Mouse (Mus musculus): ENCODE measurements around the gene Gm36028. TPM values are rescaled to one million over a fixed set of nuclear protein-coding genes. Genes with fewer than 3 reads are reported as not detected.

Gm36028 gene
- polyA plus RNA-seq, 1 experiment = not detected

DNA sequence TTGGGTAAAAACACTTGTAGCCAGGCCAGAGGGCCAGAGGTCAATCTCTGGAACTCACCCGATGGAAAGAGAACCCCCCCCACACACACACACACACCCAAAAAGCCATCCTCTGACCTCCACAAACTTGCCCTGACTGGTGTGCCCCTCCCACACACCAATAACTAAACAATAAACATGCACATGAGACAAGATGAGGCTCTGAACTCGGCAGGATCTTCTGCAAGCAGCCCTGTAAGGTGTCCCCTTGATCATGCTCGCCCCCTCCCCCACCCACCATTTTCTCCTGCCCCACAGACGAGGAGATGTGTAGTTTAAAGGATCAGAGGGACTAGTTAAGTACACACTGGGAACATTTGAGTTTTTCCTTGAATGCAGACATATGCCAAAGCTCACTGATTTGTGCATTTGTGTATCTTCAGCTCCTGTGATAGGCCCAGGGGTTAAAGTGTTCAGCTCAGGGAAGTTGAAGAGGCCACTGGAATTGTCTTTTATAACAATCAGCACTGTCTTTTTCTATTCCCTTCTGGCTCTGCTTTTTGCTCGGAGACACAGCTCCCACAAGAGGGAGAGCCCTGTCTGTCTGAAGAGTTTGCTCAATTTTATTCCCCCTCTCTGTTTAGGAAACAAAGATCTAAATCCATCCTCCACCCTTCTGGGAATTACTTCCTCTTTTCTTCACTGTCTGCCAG lies 47.1 kb downstream of the Gm36028 start:
- DNase-seq (ENCODE audit: low read depth, low spot score) = no peak
- WGBS = 21% methylated on average over 5 of the region's 5 CpGs

DNA sequence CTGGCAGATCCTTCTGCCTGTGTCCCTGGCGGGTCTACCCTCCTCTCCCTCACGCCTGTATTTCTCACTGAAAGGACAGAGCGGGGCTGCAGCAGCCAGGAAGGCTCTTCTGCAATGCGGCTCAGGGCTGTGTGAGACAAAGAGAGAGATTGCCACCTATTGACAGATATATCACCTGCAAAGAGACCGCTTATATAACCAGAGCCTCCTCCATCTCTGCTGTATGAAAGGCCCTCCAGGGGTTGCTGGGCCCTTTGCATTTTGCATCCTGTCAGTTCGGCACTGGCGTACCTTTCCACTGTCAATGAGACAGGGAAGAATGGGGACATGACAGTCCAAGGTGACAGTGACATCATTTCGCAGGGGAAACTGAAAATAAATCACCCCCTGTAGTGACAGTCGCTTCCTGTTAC lies 48.5 kb downstream of the Gm36028 start:
- no peak for DNase-seq (ENCODE audit: low read depth, low spot score)

DNA sequence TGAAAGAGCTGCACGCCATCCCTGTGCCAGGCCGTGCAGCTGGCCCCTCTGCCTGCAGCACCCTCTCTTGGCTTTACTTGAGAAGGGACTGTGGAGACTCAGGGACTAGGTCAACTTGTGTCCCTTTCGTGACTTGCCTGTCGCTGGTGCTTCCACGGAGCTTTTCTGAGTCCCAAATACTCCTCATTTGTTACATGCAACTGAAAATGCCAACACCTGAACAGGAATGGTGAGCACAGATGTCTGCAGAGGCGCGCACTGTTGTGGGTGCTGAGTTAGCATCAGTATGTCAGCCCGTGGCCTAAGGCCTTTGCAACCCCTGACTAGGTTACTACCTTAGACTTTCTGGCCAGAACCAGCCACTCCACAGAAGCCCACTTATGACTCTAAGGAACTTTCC lies 49.1 kb downstream of the Gm36028 start:
- DNase-seq (ENCODE audit: low read depth, low spot score) = no peak
- 82% methylated on average over 8 of the region's 8 CpGs for WGBS

More for the DNA sequence above, 48.5 kb downstream of the Gm36028 start:
- WGBS = 66% methylated on average over 9 of the region's 9 CpGs

DNA sequence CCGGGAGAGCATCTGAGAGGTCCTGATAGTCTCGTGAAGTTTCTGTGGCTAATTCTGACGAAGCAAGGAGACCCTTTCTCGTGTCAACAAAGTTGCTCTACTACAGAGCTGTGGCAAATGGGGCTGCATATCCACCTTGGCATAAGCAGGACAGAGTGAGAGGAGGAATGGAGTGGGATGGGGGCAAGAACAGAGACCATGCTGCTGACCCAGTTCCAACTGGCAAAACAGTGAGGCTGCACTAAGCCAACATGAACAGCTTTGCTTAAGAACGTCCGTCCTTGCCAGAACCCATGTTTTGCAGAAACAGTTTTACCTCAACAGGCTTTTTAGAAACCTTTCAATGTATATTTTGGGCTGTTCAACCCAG lies 51.3 kb downstream of the Gm36028 start:
- WGBS = 61% methylated on average over 6 of the region's 6 CpGs
- DNase-seq (ENCODE audit: low read depth, low spot score) = no peak

DNA sequence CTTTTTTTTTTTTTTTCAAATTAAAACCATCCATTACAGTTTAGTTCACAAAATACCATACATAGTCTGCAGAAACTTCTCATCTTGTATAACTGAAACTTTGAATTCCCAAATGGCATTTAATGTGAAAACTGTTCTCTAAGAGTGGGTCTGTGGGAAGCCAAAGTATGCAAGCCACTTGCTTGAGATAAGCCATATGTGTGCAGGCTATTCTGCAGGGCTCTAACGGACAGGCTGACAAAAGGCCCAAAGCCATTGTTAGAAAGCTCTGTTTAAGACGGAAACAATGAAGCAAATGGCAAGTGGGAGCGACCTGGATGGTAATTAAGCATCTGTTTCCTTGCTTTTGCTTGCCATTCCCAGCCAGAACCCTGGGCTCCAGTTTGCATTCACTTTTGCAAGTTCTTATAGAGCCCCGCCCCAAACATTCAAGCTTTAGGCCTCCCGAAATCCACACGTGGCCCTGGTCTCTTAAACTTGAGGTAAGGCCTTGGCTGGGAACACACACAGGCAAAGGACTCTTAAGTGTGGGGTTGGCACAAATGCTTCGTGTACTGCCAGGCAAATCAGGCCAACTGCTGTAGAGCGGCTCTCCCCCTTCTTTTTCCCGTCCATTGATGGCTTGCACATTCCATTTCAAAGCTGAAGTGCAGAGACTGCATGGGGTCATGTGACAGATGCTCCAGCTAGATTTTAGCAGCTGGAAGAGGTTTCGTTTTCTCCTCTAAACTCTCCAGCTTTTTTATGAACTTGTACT lies 51.9 kb downstream of the Gm36028 start:
- 55% methylated on average over 10 of the region's 10 CpGs for WGBS
- no peak for DNase-seq (ENCODE audit: low read depth, low spot score)

DNA sequence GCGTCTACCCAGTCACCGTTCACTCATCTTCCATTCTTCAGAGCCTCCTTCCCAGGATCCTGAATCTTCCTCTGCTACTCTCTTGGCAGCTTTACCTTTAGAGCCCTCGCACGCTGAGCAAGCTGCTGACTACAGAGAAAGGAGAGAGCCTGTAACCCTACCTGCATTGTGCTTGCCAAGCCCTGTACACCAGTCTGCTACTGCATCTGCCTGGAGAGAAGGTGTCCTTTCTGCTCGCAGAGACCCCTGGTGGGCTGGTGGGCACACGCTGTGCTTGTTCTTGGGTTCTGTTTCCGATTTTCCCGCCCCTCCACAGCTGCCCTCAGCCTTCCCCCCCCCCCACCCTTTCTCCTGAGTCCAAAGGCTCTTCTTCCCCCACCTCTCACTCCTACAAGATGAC lies 53.7 kb downstream of the Gm36028 start:
- WGBS = 86% methylated on average over 8 of the region's 8 CpGs
- no peak for DNase-seq (ENCODE audit: low read depth, low spot score)

DNA sequence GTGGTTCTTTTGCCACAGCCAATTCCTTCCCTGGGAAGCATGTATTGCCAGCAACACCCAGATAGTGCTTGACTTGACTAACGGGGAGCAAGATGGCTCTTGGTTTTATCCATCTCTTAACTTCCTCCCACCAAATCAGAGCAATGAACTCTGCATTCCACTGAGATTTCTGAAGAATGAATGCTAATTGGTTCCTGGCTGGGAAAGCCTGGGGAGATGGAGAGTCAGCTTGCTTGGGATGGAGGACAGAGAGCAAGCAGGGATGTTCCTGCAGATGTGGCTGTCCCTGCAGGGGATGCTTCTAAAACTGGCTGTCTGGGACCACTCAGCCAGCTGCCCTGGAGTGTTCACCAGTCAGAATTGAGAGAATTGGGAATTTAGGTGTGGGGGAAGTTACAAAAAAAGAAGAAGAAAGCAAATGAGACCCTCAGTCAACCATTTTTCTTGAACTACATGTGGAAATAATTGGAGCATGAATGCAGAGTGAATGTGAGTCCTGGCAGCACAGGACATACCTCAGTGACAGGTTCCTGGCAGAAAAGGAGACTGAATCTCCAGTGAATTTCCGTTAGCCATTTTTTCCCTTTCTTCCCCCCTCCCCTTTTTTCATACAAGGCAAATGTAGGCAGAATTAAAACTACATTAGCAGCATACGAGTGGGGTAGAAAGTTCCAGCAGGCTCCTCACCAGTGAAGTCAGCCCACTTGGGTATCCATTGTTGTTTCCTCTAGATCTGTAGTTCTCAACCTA lies 55.0 kb downstream of the Gm36028 start:
- 75% methylated on average over 3 of the region's 3 CpGs for WGBS
- no peak for DNase-seq (ENCODE audit: low read depth, low spot score)

DNA sequence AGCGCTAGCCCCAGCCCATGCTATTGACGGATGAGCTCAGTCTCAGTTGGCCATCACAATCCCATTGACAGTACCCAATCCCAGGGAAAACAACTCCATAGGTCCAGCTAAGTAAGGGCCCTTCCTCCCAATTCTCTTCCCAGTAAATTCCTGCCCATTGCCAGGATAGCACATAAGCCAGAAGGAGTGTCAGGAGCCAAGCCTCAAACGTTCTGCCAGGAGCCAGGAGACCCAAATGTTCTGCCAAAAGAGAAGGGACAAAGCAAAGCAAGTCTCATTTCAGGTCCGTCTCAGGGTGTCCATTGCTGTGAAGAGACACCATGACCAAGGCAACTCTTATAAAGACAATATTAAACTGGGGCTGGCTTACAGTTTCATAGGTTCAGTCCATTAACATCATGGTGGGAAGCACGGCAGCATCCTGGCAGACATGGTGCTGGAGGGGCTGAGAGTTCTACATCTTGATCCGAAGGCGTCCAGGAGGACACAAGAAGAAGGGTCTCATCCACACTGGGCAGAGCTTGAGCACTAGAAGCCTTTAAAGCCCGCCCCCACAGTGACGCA lies 57.5 kb downstream of the Gm36028 start:
- 93% methylated on average over 9 of the region's 9 CpGs for WGBS
- no peak for DNase-seq (ENCODE audit: low read depth, low spot score)

DNA sequence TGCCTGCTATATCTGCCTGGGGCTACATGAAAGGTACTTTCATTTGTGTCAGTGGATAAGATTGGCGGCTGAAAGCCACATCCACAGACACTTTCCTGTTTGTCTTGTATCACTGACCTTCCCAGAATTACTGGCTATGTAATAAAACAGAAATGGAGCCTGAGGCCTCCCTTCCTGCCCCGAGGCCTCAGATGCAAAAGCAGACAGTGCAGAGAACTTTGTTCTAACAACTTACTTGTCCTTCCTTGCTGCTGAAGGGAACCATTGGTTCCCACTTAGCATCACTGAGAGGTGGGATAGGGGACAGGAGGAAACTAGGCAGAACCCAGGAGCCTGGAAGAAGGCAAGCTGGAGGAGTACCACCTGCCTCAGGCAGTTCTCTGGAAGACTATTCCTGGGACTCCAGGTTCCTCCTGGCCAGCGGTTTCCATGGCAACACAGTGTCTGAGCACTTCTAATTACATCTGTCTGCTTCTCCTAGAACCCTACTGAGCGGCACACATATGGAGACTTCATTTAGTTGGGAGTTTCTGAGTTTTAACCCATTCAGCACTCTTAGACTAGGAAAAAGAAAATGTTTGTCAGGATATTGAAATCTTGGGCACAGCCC lies 58.2 kb downstream of the Gm36028 start:
- 51% methylated on average over 4 of the region's 4 CpGs for WGBS
- no peak for DNase-seq (ENCODE audit: low read depth, low spot score)

DNA sequence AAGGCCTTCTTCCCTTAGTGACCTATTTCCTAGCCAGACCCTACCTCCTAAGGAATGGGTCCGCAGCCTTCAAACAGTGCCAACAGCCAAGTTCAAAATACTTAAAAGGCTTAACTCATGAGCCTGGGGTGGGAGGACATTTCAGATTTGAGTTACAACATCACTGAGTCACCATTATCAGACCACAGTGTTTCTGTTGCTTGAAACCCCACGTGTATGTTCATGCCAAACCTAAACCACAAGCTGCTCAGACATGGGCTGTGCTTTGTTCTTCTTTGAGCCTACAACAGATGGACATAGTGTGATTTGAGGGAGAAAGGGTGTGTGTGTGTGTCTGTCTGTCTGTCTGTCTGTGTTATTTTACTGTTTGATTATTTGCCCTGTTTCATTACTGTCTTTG lies 59.8 kb downstream of the Gm36028 start:
- DNase-seq (ENCODE audit: low read depth, low spot score) = no peak
- 73% methylated on average over 2 of the region's 2 CpGs for WGBS

Other genes with a start within 250 kb of the Gm36028 start
- gene Ndufb4, start 206.7 kb downstream of the Gm36028 start, polyA plus RNA-seq (2012; rRNA removed) = 81.3 and 110 TPM in 2 replicates
- gene Fstl1, start 84.3 kb downstream of the Gm36028 start, polyA plus RNA-seq (2012; rRNA removed) = 13.8 and 18.8 TPM in 2 replicates
- gene Lrrc58, start 7.2 kb upstream of the Gm36028 start, polyA plus RNA-seq (2012; rRNA removed) = 4.2 and 6.6 TPM in 2 replicates
- 0.06 TPM in 1 of 2 replicates, not detected in the other for gene Gpr156, start 55.4 kb upstream of the Gm36028 start, polyA plus RNA-seq (2012; rRNA removed)
- gene Gsk3b, start 227.9 kb upstream of the Gm36028 start, polyA plus RNA-seq (2012; rRNA removed) = 7.1 and 10.7 TPM in 2 replicates

All from large intestine, adult 2 months (tissue).